Mouse (Mus musculus) forebrain, embryonic 13.5 days (tissue): Measurements from ENCODE around the gene Mindy1. TPM values are rescaled to one million over a fixed set of nuclear protein-coding genes. Genes with fewer than 3 reads are reported as not detected.
A peak's percentile ranks its signal among the peaks of the same experiment; 100 is the strongest.
"Not testable (repeated sequence)": the region's sequence is repeated elsewhere in the genome, so short reads cannot be mapped to it uniquely, and the experiment has no call there.

Source experiments
- ATAC-seq: fragments of 200-750 bp; cut with Nextera tagmentation; 2 replicates; pipeline ENCODE4 v1.8.0; 2017
- H3K27ac ChIP-seq: fragments of 300-500 bp; sonication (generic); 2 replicates; pipeline ENCODE4 v1.5.1; 2015; ENCODE audit warnings: inconsistent platforms, mild to moderate bottlenecking, moderate library complexity
- H3K27me3 ChIP-seq: fragments of 300-500 bp; sonication (generic); 2 replicates; pipeline ENCODE4 v1.6.1; 2015; ENCODE audit warnings: mild to moderate bottlenecking, inconsistent platforms
- H3K36me3 ChIP-seq: fragments of 300-500 bp; sonication (generic); 2 replicates; pipeline ENCODE4 v1.6.1; 2015; ENCODE audit warnings: mild to moderate bottlenecking, inconsistent platforms; ENCODE audit not compliant: poor library complexity, severe bottlenecking
- H3K4me1 ChIP-seq: fragments of 300-500 bp; sonication (generic); 2 replicates; pipeline ENCODE4 v1.6.1; 2015; ENCODE audit warnings: inconsistent platforms
- H3K4me2 ChIP-seq: fragments of 300-500 bp; sonication (generic); 2 replicates; pipeline ENCODE4 v1.6.1; 2015; ENCODE audit warnings: inconsistent platforms, mild to moderate bottlenecking, moderate library complexity
- H3K4me3 ChIP-seq: fragments of 300-500 bp; sonication (generic); 2 replicates; pipeline ENCODE4 v1.5.1; 2015; ENCODE audit warnings: mild to moderate bottlenecking, inconsistent platforms
- H3K9ac ChIP-seq: fragments of 300-500 bp; sonication (generic); 2 replicates; pipeline ENCODE4 v1.6.1; 2015; ENCODE audit warnings: mild to moderate bottlenecking, inconsistent platforms
- H3K9me3 ChIP-seq: fragments of 300-500 bp; sonication (generic); replicated peaks from 2 replicates; pipeline ENCODE4 v1.6.1; 2016; ENCODE audit warnings: inconsistent platforms
- WGBS: fragments of 180-500 bp; shearing (Covaris S2); methylation state at CpG from one replicate; pipeline ENCODE4 v1.1.7; 2015; 5-methylcytosine and 5-hydroxymethylcytosine counted together
- polyA plus RNA-seq: library from polyadenylated mRNA; unstranded; fragments of >200 nt; fragmentation: Nextera tagmentation; extraction: Ambion mirVana; gene quantifications from 2 replicates; pipeline ENCODE4 v1.2.1, GENCODE M21; 2015

Mindy1 gene
- polyA plus RNA-seq, 1 experiment from 2014 or later: 39.6 TPM

DNA sequence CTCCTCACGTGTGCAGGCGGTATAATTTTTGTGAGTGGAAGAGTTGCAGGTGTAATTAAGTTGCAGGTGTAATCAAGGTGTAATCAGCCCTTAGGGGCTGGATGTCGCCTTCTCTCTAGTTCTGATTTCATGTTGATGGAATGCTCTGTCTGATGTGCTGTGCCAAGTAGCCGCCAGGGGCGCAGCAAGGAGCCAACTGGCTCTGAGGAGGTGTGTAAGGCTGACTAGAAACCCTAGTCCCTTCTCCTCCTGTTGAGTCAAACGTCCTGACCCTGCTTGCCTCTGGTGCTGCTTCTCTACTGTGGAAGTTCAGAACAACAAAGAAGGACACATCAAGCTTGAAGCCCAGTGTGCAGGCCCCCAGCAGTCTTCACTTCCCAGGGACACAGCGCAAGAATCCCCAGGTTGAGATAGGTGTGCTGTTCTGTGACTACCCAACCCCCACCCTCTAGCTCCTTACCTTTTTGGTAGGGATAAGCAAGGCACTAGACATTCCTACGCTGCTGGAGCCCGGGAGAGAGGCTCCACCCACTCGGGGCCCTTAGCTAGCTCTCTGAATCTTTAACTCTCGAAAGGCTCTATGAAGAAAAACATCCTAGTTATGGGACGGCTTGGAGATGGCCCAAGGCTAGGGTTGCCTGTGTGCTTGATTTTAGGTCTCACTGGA, 36.4 kb downstream of the Mindy1 start:
- no peak for ATAC-seq
- H3K4me2 ChIP-seq: peak overlapping the region; percentile 19
- H3K27ac ChIP-seq: no peak overlapping the region
- no peaks in the 10 kb centered on the region for H3K27me3 ChIP-seq
- H3K4me3 ChIP-seq: no peak overlapping the region
- H3K9ac ChIP-seq: no peak overlapping the region
- H3K36me3 ChIP-seq: peaks cover 33% of the 10 kb centered on the region
- H3K4me1 ChIP-seq: peaks cover 32% of the 10 kb centered on the region
- WGBS: 20% methylated on average over 12 of the region's 12 CpGs
- H3K9me3 ChIP-seq: no peaks in the 10 kb centered on the region

DNA sequence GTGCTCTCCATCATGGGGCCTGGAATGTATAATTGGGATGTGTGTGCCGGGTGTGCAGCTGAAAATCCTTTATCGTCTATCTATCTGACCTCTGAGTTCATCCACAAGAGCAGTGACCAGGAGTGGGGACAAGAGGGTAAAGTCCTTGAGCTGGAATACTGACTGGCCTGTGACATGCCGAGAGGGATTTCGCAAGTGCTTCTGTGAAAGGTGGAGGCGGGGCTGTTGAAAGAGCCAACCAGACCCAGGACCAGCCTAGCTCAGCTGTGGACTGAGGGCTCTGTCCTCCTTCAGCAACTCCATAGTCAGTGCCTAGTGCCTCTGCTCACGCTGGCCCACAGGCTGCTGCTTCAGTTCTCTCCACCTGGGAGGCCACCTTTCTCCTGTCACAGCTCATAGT, 37.4 kb downstream of the Mindy1 start:
- no peak overlapping the region for H3K4me3 ChIP-seq
- WGBS: 38% methylated on average over 6 of the region's 6 CpGs
- H3K27ac ChIP-seq: no peak overlapping the region
- ATAC-seq: no peak
- H3K36me3 ChIP-seq: peaks cover 43% of the 10 kb centered on the region
- H3K4me2 ChIP-seq: no peak overlapping the region
- H3K9ac ChIP-seq: no peak overlapping the region; the same call in 1 of the 2 replicates
- H3K9me3 ChIP-seq: no peaks in the 10 kb centered on the region
- H3K27me3 ChIP-seq: no peaks in the 10 kb centered on the region
- peaks cover 32% of the 10 kb centered on the region for H3K4me1 ChIP-seq

DNA sequence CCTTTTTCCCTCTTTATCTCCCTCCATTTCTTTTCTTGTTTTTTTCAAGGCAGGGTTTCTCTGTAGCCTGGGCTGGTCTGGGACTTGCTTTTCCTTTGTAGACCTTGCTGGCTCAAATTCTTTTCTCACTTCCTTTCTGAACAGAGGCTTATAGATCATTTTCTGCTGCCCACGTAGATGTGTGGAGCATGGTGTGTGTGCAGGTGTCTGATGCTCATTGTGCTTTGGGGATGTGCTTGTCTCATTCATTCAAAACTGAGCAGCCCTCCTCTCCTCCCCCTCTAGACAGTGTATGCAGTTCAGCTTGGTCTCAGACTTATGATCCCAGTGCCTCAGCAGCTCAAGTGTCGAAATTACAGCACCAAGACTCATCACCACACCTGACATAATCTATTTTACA, 38.0 kb downstream of the Mindy1 start:
- H3K9ac ChIP-seq: no peak overlapping the region; the same call in 1 of the 2 replicates
- H3K27ac ChIP-seq: no peak overlapping the region
- H3K9me3 ChIP-seq: no peaks in the 10 kb centered on the region
- no peak overlapping the region for H3K4me3 ChIP-seq
- peaks cover 32% of the 10 kb centered on the region for H3K4me1 ChIP-seq
- WGBS: 66% methylated on average over 2 of the region's 2 CpGs
- no peak overlapping the region for H3K4me2 ChIP-seq
- no peak for ATAC-seq
- H3K36me3 ChIP-seq: peaks cover 49% of the 10 kb centered on the region
- no peaks in the 10 kb centered on the region for H3K27me3 ChIP-seq

DNA sequence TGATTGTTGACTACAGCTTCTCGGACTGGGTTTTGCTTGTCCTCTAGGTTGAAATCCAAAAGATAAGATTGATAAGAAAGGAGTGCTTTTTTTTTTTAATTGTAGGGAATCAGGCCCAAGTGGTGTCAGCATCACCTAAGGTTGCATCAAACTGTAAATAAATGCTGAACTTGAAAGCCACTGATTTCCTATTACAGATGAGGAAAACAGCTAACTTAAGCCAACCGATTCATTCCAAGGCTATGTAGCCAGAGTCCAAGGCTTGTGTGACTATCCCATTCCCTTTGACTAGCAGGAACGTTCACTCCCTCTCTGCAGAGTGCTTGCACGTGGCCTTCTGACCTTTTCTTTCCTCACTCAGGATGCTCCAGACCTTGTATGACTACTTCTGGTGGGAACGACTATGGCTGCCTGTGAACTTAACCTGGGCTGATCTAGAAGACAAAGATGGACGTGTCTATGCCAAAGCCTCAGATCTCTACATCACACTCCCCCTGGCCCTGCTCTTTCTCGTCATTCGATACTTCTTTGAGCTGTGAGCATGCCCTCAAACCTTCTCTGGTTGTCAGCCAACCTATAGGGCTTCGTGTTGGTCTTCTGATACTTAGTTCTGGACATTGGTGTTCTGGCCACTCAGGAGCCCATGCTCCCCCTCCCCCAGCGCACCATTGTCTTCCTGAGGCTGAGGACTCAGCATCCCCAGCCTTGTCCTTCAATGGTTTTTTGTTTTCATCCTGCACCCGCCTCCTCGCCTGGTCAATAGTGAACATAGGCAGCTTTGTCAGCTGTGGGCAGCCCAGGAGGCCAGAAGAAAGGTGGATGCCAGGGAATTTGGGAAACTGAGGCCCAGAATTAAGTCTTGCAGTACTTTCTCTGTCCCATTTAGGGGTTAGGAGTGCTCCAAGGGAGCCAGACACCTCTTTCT, 38.8 kb downstream of the Mindy1 start:
- Histone ChIP-seq H3K4me3 (no peak overlapping the region), H3K27ac (no peak overlapping the region), H3K9me3 (no peaks in the 10 kb centered on the region), H3K27me3 (no peaks in the 10 kb centered on the region), H3K4me1 (peaks cover 27% of the 10 kb centered on the region), H3K4me2 (no peak overlapping the region), H3K36me3 (peaks cover 57% of the 10 kb centered on the region), H3K9ac (no peak overlapping the region)
- 68% methylated on average over 12 of the region's 12 CpGs for WGBS
- ATAC-seq: no peak

DNA sequence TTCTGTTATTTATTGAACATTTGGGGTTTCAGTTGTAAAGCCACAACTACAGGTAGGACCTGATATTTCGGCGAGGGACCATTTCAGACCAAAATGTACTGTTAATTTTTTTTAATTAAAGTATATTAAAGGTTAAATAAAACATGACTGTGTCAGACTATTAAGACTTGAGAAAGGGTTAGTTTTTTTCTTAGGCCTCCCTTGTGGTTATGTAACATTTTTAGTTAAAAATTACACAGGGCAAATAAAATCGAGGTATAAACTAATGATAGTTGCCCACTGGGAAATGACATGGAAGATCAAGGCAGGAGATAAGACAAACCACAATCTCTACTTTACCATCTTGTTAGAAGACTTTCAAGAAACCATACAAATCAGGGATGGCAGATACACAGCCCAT, 42.3 kb downstream of the Mindy1 start:
- no peak for ATAC-seq
- Histone ChIP-seq H3K27ac (no peak overlapping the region), H3K9ac (no peak overlapping the region), H3K27me3 (no peaks in the 10 kb centered on the region), H3K4me3 (no peak overlapping the region), H3K9me3 (no peaks in the 10 kb centered on the region), H3K36me3 (peaks cover 91% of the 10 kb centered on the region), H3K4me2 (no peak overlapping the region), H3K4me1 (peaks cover 5% of the 10 kb centered on the region; the same call in 1 of the 2 replicates)
- WGBS: 92% methylated on average over 3 of the region's 3 CpGs

DNA sequence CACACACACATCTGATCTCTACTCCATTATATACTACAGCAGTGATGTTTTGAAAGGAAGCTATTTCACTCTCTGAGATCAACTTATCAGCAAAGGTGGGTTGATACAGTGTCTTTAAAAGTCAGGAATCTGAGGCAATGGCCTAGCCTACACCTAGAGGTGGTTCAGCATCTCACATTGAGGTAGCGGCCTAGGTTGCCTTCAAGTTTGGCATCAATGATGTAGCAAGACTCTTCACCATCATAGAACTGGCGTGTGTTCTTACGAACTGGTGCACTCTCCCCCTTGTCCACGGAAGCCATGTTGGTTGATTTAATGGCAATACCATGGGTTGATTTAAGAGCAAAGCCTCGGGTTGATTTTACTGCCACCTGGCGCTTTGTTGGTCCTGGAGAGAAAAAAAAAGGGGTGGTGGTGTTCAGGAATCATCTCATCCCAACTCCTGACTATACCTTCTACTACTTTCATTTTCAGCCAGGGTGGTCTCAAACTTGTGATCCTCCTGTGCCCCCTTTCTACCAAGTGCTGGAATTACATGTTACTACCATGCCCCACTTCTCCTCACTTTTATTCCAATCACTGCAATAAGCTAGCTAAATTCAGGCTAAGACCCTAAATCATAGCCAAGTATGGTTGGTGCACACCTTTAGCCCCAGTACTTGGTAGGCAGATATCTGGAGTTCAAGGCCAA, 43.5 kb downstream of the Mindy1 start:
- Histone ChIP-seq H3K9ac (no peak overlapping the region), H3K9me3 (no peaks in the 10 kb centered on the region), H3K36me3 (peaks cover 97% of the 10 kb centered on the region), H3K4me2 (no peak overlapping the region), H3K27me3 (no peaks in the 10 kb centered on the region), H3K4me1 (no peaks in the 10 kb centered on the region), H3K4me3 (no peak overlapping the region), H3K27ac (no peak overlapping the region)
- ATAC-seq: no peak
- WGBS: 92% methylated on average over 6 of the region's 6 CpGs

DNA sequence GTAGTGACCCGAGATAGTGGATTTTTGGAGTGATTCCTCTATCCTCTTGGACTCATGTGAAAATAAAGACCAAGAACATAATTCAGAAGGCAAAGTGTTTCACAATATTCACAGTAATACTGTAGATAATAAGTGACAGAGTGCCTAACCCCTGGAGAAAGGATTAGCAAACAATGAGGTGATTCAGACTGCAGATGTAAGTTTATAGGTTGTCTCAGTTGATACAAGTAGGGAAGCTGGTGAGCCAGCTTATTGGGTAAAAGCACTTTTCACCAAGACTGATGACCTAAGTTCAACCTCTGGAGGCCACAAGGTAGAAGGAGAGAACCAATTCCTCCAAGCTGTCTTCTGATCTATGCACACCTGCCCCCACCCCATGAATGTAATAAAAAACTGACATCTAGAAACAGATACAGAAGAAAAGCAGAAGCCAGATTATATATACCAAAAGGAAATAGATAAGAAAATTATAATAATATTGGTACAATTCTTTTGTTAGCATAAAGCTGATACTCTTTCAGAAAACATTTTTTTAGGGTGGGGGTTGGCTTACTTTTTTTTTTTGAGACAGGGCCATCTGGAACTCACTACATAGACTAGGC, 47.8 kb downstream of the Mindy1 start:
- Histone ChIP-seq H3K4me1 (no peaks in the 10 kb centered on the region), H3K4me3 (no peak overlapping the region), H3K9me3 (no peaks in the 10 kb centered on the region), H3K27ac (no peak overlapping the region), H3K9ac (no peak overlapping the region), H3K27me3 (no peaks in the 10 kb centered on the region), H3K4me2 (no peak overlapping the region), H3K36me3 (peaks cover 89% of the 10 kb centered on the region)
- WGBS: 87% methylated on average over 1 of the region's 1 CpGs
- ATAC-seq: no peak

DNA sequence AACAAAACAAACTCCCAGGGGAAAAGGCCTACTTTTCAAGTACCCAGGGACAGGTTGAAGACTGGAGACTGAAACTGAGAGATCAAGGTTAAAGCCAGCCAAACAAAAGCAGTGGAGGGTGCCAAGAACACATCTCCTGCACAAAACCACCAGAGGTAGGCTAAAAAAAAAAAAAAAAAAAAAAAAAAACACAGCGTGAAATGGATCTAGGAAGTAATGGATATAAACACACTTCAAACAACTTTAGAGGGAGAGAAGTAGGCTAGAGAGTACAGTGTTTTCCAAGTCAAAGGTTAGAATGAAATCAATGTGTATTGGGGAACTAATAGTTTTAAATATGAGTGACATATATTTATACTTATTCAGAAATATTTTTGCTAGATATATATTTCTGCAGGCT, 50.4 kb downstream of the Mindy1 start:
- H3K9me3 ChIP-seq: no peaks in the 10 kb centered on the region
- WGBS: 80% methylated on average over 1 of the region's 1 CpGs
- H3K27me3 ChIP-seq: no peaks in the 10 kb centered on the region
- no peak for ATAC-seq
- H3K4me1 ChIP-seq: no peaks in the 10 kb centered on the region
- no peak overlapping the region for H3K9ac ChIP-seq
- peaks cover 87% of the 10 kb centered on the region for H3K36me3 ChIP-seq
- H3K27ac ChIP-seq: no peak overlapping the region
- H3K4me3 ChIP-seq: no peak overlapping the region
- H3K4me2 ChIP-seq: no peak overlapping the region

DNA sequence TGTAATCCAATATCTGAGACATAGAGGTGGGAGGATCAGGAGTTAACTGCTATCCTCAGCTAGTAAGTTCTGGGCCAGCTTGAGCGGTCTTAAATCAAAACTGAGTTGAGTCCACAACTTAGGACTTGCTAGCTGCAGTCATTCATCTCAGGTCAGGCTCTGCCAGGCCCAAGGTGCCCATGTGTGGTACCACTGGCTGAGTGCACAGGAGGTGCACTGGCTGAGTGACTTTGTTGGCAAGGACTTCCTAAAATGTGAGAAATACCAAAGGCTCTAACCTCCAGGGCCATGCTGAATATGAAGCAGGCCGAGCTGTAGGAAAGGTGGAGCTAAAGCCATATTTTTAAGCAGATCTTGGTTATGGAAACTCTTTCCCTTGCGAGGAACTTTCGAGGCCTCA, 56.2 kb downstream of the Mindy1 start:
- H3K4me2 ChIP-seq: no peak overlapping the region
- H3K36me3 ChIP-seq: peaks cover 98% of the 10 kb centered on the region
- no peak overlapping the region for H3K27ac ChIP-seq
- no peak for ATAC-seq
- no peak overlapping the region for H3K9ac ChIP-seq
- no peaks in the 10 kb centered on the region for H3K27me3 ChIP-seq
- no peaks in the 10 kb centered on the region for H3K9me3 ChIP-seq
- WGBS: 98% methylated on average over 4 of the region's 4 CpGs
- no peak overlapping the region for H3K4me3 ChIP-seq
- no peaks in the 10 kb centered on the region for H3K4me1 ChIP-seq

DNA sequence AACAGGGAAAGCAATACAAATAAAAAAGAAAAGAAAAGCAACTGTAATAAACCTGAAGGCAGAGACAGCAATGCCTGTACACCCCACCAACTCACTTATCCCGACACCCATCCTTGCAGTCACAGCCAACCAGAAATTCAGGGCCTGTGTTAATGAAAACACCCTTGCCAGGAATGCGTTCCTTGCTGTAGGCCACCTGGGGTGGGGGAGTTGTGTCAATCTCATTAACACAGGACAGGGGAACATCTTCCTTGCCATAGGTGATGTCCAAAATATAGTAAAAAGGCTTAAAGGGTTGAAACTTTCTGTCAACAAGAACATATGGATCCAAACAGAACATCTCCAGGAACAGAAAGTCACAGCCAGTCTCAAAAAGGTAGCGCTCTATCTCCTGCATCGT, 57.1 kb downstream of the Mindy1 start:
- Histone ChIP-seq H3K9ac (no peak overlapping the region), H3K27me3 (no peaks in the 10 kb centered on the region), H3K4me1 (no peaks in the 10 kb centered on the region), H3K4me2 (no peak overlapping the region), H3K9me3 (no peaks in the 10 kb centered on the region), H3K36me3 (peaks cover 98% of the 10 kb centered on the region), H3K4me3 (no peak overlapping the region), H3K27ac (no peak overlapping the region)
- 96% methylated on average over 4 of the region's 4 CpGs for WGBS
- ATAC-seq: no peak

DNA sequence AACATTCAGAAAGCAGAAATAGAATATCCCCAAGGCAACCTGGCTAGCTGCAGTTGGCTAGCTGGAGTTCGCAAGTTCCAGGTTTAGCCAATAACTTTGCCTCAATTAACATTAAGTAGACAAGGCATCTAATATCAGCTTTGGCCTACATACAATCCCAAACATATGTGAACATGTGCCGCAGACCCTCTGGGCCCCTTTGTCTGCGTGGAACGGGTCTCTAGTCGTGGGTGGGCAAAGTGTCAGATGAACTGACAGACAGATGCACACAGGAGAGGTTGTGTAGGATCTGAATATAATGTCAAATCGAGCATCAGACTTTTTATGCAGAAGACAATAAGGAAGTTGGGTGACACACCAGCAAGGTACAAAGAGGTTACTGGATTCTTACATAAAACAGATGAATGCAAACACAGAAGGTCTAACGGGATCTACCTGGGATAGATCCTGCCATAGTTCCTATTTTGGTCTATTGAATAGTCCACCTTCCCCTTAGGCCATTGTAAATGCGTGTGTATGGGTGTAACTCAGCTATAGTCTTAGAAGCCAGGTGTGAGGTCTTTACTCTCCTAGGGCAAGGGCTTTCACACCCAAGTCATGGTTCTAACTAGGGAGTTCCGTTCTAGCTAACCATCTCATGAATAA, 62.3 kb downstream of the Mindy1 start:
- 91% methylated on average over 9 of the region's 9 CpGs for WGBS
- not testable (repeated sequence) for H3K9me3 ChIP-seq, H3K4me1 ChIP-seq, H3K4me2 ChIP-seq, H3K27me3 ChIP-seq, ATAC-seq, H3K9ac ChIP-seq, H3K27ac ChIP-seq, H3K4me3 ChIP-seq
- H3K36me3 ChIP-seq: peaks cover 94% of the 10 kb centered on the region
